Mouse (Mus musculus) spleen, postnatal 10 days (tissue): ENCODE results near the gene Tshz2.

Experiments used
- DNase-seq, 2 experiments: peaks; one replicate each; pipeline ENCODE4 v3.0.0; 2021 to 2022; ENCODE audit warnings: low spot score in 2 of 2

The Tshz2 gene

DNA sequence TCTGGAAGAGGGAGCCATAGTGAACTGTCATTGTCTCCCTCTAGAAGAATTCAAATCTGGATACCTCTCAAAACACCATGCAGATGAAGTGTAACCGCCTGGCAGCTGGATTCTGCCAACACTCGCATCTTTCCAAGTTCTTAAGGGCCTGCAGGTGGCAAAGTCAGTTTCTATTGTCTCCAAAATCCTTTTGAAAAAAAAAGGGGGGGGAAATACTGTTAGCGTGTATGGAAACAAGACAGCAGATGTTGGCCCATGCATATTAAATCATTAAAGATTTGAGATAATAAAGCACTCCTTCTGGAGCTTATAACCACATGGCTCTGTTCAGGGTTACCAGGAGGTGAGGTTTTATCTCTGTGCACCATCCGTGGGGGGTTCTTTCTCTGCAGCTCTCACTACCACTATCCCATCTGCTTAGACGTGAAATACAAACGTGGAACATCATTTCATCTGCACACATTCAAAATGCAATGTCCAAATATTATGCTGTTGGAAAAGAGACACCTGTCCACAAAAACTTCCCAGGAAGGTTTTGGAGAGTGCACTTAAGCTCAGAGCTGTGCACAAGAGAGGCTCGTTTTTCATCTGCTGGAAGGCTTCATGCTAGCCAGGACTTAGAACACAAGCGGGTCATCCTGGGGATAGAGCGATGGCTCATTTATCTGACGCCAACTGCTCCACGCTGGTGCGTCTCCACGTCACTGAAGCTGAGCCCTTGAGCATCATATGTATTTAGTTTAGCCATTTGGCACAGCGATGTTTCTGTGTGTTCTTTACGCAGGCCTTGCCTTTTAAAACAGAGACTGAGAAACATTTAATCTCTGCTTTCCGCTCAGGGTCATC, 307.7 kb downstream of the Tshz2 start:
- no peak for DNase-seq

- no peak for DNase-seq
Observed at GRCm38 (mm10) chr2:169943727-169944126, 310.9 kb downstream of the Tshz2 start.

DNA sequence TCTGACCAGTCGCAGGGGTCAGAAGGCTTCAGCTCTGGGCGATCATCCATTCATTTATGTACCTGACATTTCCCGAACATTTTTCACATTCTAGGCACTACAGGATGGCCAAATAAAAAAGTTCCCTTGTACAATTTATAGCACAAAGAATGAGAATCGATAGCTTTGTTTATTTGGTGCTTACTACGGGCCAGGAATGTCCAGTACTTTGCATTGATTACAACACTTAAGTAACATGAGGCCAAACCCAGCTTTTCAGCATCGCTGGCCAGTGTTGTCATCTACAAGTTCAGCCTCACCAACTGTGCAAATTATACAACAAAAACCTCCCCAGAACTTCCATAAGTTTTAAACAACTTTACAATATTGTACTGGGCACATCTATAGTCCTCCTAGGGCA, 315.3 kb downstream of the Tshz2 start:
- no peak for DNase-seq

DNA sequence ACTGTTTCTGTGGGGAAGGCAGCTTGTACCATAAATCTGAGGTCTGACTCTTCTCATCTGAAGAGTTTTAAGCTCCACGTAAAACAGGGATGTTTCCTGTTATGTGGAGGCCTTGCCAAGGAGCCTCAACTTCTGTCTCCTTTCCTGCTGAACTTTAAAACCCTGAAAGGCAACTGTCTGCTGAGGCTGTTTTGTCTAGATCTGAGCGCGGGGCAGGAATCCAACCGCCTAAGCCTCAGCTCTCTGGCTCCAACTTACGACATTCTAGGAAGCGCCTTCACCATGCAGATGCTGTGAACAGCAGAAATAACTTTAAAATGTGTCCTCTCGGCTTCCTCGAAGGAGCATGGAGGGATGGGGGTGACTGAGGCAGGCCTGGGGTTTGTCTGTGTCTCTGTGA, 318.2 kb downstream of the Tshz2 start:
- no peak for DNase-seq

DNA sequence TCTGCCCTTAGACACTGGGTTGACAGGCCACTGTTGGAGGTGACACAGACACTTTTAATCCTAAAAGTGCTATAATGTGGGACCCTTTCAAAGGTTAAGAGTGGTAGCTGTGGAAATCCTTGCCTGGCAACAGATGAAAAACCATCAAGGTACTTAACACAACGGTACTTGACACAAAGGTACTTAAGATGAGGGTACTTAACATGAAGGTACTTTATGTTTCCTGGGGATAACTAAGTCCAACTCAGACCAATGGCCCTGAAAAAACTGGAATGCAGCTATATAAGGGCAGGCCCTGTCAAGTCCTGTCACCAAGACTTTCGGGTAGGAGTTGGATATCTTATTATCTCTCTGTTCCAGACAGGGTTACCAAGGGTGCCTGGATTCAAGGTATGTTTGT, 320.2 kb downstream of the Tshz2 start:
- DNase-seq: no peak

- no peak for DNase-seq
Observed at GRCm38 (mm10) chr2:169958736-169959573, 326.1 kb downstream of the Tshz2 start.

- DNase-seq: no peak
Observed at GRCm38 (mm10) chr2:169961463-169962230, 328.8 kb downstream of the Tshz2 start.

- DNase-seq: no peak
Observed at GRCm38 (mm10) chr2:169962231-169962600, 329.4 kb downstream of the Tshz2 start.

GRCm38 (mm10) chr2:169962776-169963175, 330.0 kb downstream of the Tshz2 start:
- DNase-seq: no peak

DNA sequence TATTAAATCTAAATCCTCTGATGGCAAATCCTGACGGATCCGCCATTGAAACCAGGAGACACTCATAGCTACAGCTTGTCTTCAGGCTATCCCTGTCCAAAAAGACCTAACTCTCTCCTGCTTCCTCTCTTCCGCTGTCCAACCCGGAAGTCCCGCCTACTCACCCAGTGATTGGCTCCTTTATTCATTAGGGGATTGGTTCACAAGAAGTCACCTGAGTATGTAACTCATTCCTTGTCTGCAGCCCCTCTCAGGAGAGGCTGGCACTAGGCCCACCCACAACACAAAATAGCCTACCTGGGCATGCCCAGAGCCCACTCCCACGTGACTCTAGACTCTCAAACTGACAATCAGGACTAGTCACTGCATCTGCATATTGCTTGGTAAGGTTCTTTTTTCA, 337.7 kb downstream of the Tshz2 start:
- no peak for DNase-seq

DNA sequence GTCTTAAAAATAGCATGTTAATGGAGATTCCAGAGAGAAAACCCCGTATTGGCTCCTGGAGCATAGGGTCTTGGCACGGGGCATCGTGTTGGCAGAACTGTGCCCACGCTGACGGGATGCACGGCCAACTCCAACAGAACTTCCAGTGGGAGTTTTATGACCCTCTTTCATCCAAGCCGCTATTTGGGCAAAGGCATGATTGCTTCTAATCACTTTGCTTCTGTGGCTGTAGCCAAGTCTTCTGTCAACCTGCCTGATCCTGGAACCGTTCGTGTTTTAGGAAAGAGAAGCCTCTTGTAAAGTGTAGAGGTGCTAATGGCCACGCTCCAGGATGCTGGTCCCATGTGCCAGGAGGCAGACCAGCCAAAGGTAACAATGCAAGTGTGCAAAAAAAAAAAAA, 350.1 kb downstream of the Tshz2 start:
- DNase-seq: no peak

DNA sequence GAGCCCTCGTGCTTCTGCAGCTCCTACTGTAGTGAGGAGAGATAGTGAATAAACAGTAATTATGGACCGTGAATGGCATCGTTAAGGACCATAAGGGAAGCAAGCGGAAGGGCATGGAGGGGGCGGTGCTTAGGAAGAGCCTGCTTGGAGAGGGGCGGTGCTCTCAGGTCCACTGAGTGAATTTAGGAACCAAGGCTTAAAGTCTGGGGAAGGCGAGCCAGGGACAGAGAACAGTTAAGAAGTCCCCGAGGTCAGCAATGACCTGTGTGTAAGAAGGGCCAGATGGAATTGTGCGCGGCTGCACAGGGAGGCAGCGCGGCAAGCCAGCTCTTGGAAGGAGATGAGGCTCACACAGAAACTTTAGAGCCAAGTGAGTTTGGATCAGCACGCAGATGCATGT, 354.4 kb downstream of the Tshz2 start:
- no peak for DNase-seq

- no peak for DNase-seq
Observed at GRCm38 (mm10) chr2:169989186-169989585, 356.4 kb downstream of the Tshz2 start.

GRCm38 (mm10) chr2:169990991-169991390, 358.2 kb downstream of the Tshz2 start:
- no peak for DNase-seq

- DNase-seq: no peak
Observed at GRCm38 (mm10) chr2:169995987-169996386, 363.2 kb downstream of the Tshz2 start.

DNA sequence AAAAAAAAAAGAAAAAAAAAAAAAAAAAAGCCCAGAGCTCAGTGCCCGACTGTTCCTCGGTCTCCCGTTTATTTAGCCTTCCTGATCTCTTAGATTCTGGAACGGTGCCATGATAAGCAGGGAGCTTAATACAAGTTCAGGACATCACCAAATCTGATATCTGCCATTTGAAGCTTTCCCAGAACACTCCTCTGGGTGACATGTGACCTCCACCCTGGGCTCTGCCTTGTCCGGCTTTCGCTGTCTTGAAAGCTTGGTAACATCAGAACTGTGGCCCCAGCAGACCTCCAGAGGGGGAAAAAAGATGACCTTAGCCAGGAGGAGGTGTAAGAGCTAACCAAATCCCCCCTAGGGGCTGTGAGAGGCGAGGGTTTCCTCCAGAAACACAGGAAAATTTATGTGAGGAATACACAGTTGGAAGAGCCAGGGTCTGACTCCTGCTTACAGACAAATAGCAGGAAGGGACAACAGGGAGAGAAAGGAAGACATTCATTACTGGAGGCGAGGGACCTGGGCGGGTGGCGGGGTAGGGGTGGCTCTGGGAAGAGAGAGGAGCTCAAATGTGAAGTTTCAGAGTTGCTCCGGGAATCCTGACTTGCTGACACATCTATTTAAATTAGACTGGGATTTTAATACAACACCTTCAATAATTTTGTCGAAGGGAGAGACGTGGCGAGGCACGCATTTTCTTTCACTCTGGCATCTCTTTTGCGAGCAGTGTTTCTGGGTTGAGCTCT, 363.9 kb downstream of the Tshz2 start:
- DNase-seq: no peak

GRCm38 (mm10) chr2:169997276-169998049, 364.6 kb downstream of the Tshz2 start:
- no peak for DNase-seq

GRCm38 (mm10) chr2:169998878-169999337, 366.1 kb downstream of the Tshz2 start:
- no peak for DNase-seq

- DNase-seq: no peak
Observed at GRCm38 (mm10) chr2:170002594-170003504, 370.0 kb downstream of the Tshz2 start.

- no peak for DNase-seq
Observed at GRCm38 (mm10) chr2:170003666-170004065, 370.9 kb downstream of the Tshz2 start.
